Mouse (Mus musculus) embryonic facial prominence, embryonic 13.5 days (tissue): ENCODE data around the gene Mfap4. TPM values are rescaled to one million over a fixed set of nuclear protein-coding genes. Genes with fewer than 3 reads are reported as not detected.

Experiments
- ATAC-seq: fragments of 200-750 bp; cut with Nextera tagmentation; 2 replicates; pipeline ENCODE4 v1.8.0; 2017; ENCODE audit warnings: low read depth; ENCODE audit not compliant: insufficient number of reproducible peaks, insufficient read depth, low FRiP score, low TSS enrichment
- H3K27ac ChIP-seq: fragments of 300-500 bp; sonication (generic); 2 replicates; pipeline ENCODE4 v1.5.1; 2015; ENCODE audit warnings: moderate library complexity, mild to moderate bottlenecking, inconsistent platforms
- H3K27me3 ChIP-seq: fragments of 300-500 bp; sonication (generic); 2 replicates; pipeline ENCODE4 v1.6.1; 2015; ENCODE audit warnings: mild to moderate bottlenecking, inconsistent platforms
- H3K36me3 ChIP-seq: fragments of 300-500 bp; sonication (generic); 2 replicates; pipeline ENCODE4 v1.6.1; 2015; ENCODE audit warnings: mild to moderate bottlenecking, inconsistent platforms
- H3K4me1 ChIP-seq: fragments of 300-500 bp; sonication (generic); 2 replicates; pipeline ENCODE4 v1.6.1; 2015; ENCODE audit warnings: inconsistent platforms
- H3K4me2 ChIP-seq: fragments of 300-500 bp; sonication (generic); 2 replicates; pipeline ENCODE4 v1.6.1; 2015; ENCODE audit warnings: moderate library complexity, mild to moderate bottlenecking, inconsistent platforms
- H3K4me3 ChIP-seq: fragments of 300-500 bp; sonication (generic); 2 replicates; pipeline ENCODE4 v1.5.1; 2015; ENCODE audit warnings: mild to moderate bottlenecking, inconsistent platforms
- H3K9ac ChIP-seq: fragments of 300-500 bp; sonication (generic); 2 replicates; pipeline ENCODE4 v1.6.1; 2015; ENCODE audit warnings: mild to moderate bottlenecking, inconsistent platforms
- H3K9me3 ChIP-seq: fragments of 300-500 bp; sonication (generic); 2 replicates; pipeline ENCODE4 v1.6.1; 2016; ENCODE audit warnings: inconsistent platforms
- WGBS: fragments of 180-500 bp; shearing (Covaris S2); methylation state at CpG from one replicate; pipeline ENCODE4 v1.1.7; 2015; ENCODE audit warnings: mixed read lengths; 5-methylcytosine and 5-hydroxymethylcytosine counted together
- polyA plus RNA-seq: library from polyadenylated mRNA; unstranded; fragments of >200 nt; fragmentation: Nextera tagmentation; extraction: Ambion mirVana; gene quantifications from 2 replicates; pipeline ENCODE4 v1.2.1, GENCODE M21; 2015

Mfap4 gene
- polyA plus RNA-seq, result 262 and 326 TPM in 2 replicates

DNA sequence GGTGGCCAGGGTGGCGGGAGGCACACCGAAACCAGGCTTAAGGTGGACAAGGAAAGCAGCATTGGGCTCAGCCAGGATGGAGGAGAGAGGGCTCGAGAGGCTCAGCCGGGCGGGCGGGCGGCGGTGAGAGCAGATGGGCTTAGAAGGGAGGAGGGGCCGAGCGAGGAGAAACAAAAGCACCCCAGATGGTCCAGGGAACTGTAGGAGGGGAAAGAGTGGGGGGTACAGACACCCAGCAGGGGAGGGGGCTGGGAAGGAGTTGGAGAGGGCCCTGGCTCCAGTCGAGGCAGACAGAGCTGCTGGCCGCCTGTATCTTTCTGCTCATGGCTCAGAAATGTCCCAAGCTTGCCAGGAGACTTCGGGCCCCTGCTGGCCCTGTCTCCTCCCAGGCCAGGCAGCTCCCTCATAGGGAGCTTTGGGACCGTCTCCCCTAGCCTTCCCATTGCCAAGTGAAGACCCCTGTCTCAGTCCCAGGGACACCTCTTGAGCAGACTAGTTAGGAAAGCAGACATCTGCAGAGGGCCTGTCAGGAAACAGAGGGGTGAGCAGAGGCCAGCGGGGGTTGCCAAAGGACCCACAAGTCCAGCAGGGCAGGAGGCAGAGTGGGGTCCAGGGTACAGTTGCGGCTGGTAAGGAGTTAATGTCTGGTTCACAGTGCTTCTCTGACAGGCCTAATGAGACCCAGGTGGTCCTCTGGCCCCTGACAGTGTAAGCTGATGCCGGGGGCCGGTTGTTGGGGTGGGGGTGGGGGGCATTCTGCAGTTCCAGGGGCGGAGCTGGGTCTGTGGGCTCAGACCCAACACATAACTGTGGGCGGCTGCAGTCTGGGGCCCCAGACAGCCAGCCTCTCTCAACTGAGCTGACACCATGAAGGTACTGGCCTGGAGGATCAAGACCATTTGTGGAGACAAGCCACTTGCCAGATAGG is at the start of gene Mfap4:
Mfap4 (plus strand) TSS at position 819 of the 928 bp plus-strand sequence.
- WGBS, result 5% methylated on average over 20 of the region's 20 CpGs
- peaks cover 25% of the 10 kb centered on the region for H3K36me3 ChIP-seq
- no peaks in the 10 kb centered on the region for H3K9me3 ChIP-seq
- peaks cover 85% of the 10 kb centered on the region for H3K4me1 ChIP-seq
- peak; percentile 86 for ATAC-seq
- H3K9ac ChIP-seq, result peak within 1 kb of the TSS; percentile 81
- peak within 1 kb of the TSS; percentile 54 for H3K4me3 ChIP-seq
- no peaks in the 10 kb centered on the region for H3K27me3 ChIP-seq
- H3K27ac ChIP-seq, result peak within 1 kb of the TSS; percentile 100
- H3K4me2 ChIP-seq, result peak within 1 kb of the TSS; percentile 75

DNA sequence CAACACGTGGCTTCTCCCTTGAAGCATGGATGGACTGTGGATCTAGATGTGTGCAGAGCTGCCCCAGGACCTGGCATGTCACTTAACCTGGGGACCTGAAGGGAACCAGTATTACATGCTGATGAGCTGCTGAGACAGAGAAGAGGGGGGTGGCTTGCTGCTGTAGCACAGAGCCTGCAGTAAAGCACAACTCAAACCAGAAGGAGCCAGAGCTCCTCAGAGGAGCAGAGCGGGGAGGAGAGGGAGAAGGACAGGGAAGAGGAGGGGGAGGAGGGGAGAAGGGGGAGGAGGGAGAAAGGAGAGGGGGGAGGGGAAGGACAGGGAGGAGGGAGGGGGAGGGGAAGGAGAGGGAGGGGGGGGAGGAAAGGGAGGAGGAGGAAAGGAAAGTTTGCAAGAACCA is 48.9 kb upstream of the Mfap4 start:
- Histone ChIP-seq H3K4me2 (no peak overlapping the region), H3K4me3 (no peak overlapping the region), H3K9ac (no peak overlapping the region), H3K27ac (peak overlapping the region; percentile 69), H3K27me3 (no peaks in the 10 kb centered on the region), H3K36me3 (no peaks in the 10 kb centered on the region), H3K4me1 (peaks cover 21% of the 10 kb centered on the region), H3K9me3 (no peaks in the 10 kb centered on the region)
- 0 out of 2 replicates have a peak, but pooled peaks have one; percentile 59 for ATAC-seq
- 50% methylated on average over 2 of the region's 2 CpGs for WGBS

DNA sequence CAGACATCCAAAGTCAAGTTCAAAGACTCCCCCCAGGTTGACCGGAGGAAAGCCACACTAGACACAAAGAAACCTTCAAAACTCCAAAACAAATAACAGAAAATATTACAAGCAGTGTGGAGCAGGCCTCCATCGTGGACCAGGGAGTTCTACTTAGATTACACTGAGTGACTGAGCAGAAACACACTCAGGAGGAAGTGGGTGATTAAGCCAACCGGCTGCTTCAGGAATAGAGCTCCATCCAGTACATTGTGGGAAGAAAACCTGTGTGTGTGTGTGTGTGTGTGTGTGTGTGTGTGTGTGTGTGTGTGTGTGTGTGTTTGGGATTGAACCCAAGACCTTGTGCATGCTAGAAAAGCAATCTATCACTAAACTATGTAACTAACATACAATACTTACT is 46.1 kb upstream of the Mfap4 start:
- H3K4me3 ChIP-seq, result no peak overlapping the region
- no peak overlapping the region for H3K27ac ChIP-seq
- 51% methylated on average over 3 of the region's 3 CpGs for WGBS
- H3K9me3 ChIP-seq, result peaks cover 4% of the 10 kb centered on the region; the same call in 1 of the 2 replicates
- peaks cover 21% of the 10 kb centered on the region for H3K4me1 ChIP-seq
- H3K27me3 ChIP-seq, result no peaks in the 10 kb centered on the region
- ATAC-seq, result no peak
- no peak overlapping the region for H3K4me2 ChIP-seq
- H3K36me3 ChIP-seq, result no peaks in the 10 kb centered on the region
- no peak overlapping the region for H3K9ac ChIP-seq

DNA sequence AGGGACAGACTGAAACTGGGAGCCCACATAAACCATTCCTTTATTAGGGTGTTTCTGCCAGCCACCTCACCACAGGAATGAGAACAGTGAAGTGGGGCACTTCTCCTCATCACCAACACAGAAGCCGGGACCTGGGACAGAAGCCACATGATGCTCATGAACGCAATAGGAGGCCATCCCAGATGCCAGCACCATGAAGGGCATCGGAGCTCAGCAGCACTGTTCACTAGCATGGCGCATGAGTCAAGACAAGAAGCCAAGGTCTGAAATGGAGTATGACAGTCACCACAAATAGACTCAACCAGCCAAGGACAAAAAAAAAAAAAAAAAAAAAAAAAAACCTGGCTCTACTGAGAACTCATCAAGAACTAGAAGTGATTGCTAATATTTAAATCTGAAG is 44.8 kb upstream of the Mfap4 start:
- no peak for ATAC-seq
- WGBS, result 95% methylated on average over 4 of the region's 4 CpGs
- no peaks in the 10 kb centered on the region for H3K36me3 ChIP-seq

DNA sequence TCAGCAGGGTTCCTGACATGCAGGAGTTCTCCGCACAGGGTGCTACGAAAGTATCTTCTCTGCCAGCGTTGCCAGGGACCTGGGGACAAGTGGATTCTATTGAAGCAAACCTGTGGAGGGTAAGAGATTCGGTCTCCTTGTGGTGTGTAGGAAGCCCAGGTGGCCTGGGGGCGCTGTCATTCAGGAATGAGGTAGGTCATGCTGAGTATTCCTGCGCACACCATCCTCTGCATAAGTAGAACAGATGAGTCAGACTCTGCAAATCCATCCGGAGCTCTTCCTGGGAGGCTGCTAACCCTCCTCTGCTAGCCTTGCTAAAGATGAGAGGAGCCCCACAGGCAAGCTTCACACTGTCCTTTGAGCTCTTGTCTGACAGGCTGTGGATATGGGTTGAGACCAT is 43.6 kb upstream of the Mfap4 start:
- H3K4me3 ChIP-seq, result no peak overlapping the region
- peaks cover 4% of the 10 kb centered on the region; the same call in 1 of the 2 replicates for H3K9me3 ChIP-seq
- no peak overlapping the region for H3K9ac ChIP-seq
- no peak overlapping the region for H3K4me2 ChIP-seq
- no peaks in the 10 kb centered on the region for H3K27me3 ChIP-seq
- no peak overlapping the region for H3K27ac ChIP-seq
- WGBS, result 75% methylated on average over 7 of the region's 7 CpGs
- peaks cover 9% of the 10 kb centered on the region; the same call in 1 of the 2 replicates for H3K4me1 ChIP-seq
- no peak for ATAC-seq
- no peaks in the 10 kb centered on the region for H3K36me3 ChIP-seq

More for the DNA sequence above, 44.8 kb upstream of the Mfap4 start:
- no peak overlapping the region for H3K27ac ChIP-seq
- H3K4me1 ChIP-seq, result peaks cover 18% of the 10 kb centered on the region
- H3K9ac ChIP-seq, result no peak overlapping the region
- H3K9me3 ChIP-seq, result peaks cover 4% of the 10 kb centered on the region; the same call in 1 of the 2 replicates
- H3K4me2 ChIP-seq, result no peak overlapping the region
- H3K4me3 ChIP-seq, result no peak overlapping the region
- no peaks in the 10 kb centered on the region for H3K27me3 ChIP-seq

DNA sequence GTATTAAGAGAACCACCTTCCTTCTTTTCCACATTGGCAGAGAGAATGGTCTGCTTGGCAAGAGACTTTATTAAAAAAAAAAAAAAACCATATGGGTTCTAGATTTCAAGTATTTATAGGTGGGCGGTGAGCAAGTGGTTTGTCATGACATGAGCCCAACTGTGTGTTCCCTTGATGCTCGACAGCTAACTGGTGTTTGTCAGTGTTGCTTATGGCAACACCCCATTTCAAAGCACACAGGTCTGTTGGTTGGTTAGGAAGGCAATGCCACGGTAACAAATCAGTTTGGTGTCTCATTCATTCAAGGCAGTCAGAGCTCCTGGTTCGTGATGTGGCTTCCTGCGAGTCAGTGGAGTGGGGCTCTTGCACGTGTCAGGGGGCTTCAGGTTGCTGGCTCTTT is 41.4 kb upstream of the Mfap4 start:
- Histone ChIP-seq H3K27ac (no peak overlapping the region), H3K4me1 (peaks cover 21% of the 10 kb centered on the region), H3K4me2 (no peak overlapping the region), H3K4me3 (no peak overlapping the region), H3K36me3 (no peaks in the 10 kb centered on the region), H3K9me3 (peaks cover 4% of the 10 kb centered on the region; the same call in 1 of the 2 replicates), H3K27me3 (no peaks in the 10 kb centered on the region), H3K9ac (no peak overlapping the region)
- ATAC-seq, result no peak
- WGBS, result 85% methylated on average over 6 of the region's 6 CpGs

DNA sequence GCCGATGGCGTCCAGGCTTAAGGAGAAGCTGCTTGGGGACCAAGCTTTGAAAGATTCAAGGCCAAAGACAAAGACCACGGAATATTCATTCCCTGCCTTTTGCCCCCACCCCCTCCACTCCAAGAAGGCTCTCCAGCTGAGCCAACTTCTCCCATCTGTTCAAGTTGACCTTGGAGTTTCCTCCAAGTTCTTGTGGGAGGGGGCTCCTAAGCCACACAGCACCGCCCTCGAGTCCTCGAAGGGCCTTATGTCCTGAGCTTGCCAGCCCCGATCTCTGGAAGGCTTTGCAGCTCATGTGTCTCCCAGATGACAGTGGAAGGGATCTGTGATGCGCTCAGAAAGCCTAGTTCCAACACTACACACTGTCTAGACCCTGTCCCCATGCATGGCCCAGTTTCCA is 37.9 kb upstream of the Mfap4 start:
- no peak for ATAC-seq

DNA sequence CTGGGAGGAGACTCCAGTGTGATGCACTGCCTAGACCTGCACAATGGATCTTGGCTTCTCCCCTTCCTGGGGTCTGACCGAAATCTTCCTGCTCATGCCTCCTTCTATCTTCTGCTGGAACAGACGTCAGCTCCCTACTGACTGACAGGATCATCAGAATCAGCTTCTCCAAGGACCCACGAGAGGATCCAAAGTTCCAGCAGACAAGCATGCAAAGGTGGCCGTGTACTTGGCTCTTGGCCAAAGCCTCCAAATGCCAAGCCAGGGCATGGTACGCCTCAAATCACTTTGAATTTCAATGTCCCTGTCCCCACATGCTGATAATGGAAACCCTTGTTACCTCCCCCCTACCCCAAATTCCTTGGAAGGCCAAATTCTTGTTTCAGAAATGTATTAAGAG is 37.2 kb upstream of the Mfap4 start:
- Histone ChIP-seq H3K27me3 (no peaks in the 10 kb centered on the region), H3K4me2 (no peak overlapping the region), H3K9ac (no peak overlapping the region), H3K36me3 (no peaks in the 10 kb centered on the region), H3K9me3 (peaks cover 4% of the 10 kb centered on the region; the same call in 1 of the 2 replicates), H3K4me3 (no peak overlapping the region), H3K27ac (peak overlapping the region; percentile 83), H3K4me1 (peaks cover 43% of the 10 kb centered on the region)
- ATAC-seq, result no peak
- 54% methylated on average over 5 of the region's 5 CpGs for WGBS

More for the DNA sequence above, 37.9 kb upstream of the Mfap4 start:
- H3K27me3 ChIP-seq, result no peaks in the 10 kb centered on the region
- no peak overlapping the region for H3K4me2 ChIP-seq
- no peak overlapping the region for H3K27ac ChIP-seq
- no peak overlapping the region for H3K9ac ChIP-seq
- WGBS, result 79% methylated on average over 8 of the region's 8 CpGs
- peaks cover 4% of the 10 kb centered on the region; the same call in 1 of the 2 replicates for H3K9me3 ChIP-seq
- peaks cover 38% of the 10 kb centered on the region for H3K4me1 ChIP-seq
- no peaks in the 10 kb centered on the region for H3K36me3 ChIP-seq
- no peak overlapping the region for H3K4me3 ChIP-seq

DNA sequence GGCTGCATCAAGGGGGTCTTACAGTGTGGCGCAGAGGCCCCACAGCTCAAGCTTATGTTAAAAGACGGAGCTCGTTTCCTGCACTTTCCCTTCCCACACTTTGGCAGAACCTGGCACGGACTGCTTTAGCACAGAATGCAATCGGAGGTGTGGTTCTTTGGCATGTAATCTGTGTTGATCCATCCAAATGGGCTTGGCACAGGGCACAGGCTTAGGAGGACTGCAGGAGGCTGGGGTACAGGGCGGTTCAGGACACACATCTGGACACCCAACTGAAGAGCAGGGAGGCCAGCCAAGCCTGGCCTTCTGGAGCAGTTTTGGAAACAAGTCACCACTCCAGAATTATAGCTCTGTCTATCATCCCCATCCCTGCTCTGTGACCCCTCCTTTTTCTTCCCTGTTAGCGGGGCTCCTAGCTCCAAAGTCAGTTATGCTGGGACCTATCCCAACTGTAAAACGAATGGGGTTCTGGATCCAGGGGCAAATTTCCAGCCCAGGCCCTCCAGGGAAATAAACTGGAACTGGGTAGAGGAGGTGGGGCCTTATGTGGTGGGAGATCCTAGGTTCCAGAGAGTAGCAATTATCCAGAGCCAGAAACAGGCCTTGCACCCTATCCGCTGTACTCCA is 36.5 kb upstream of the Mfap4 start:
- WGBS, result 48% methylated on average over 9 of the region's 9 CpGs
- H3K27ac ChIP-seq, result peak overlapping the region; percentile 83
- peak; percentile 32; the same call in 1 of the 2 replicates for ATAC-seq
- no peak overlapping the region for H3K4me2 ChIP-seq
- H3K4me3 ChIP-seq, result no peak overlapping the region
- peaks cover 50% of the 10 kb centered on the region for H3K4me1 ChIP-seq
- H3K36me3 ChIP-seq, result no peaks in the 10 kb centered on the region
- H3K9me3 ChIP-seq, result no peaks in the 10 kb centered on the region
- H3K27me3 ChIP-seq, result no peaks in the 10 kb centered on the region
- H3K9ac ChIP-seq, result peak overlapping the region; percentile 32; the same call in 1 of the 2 replicates

DNA sequence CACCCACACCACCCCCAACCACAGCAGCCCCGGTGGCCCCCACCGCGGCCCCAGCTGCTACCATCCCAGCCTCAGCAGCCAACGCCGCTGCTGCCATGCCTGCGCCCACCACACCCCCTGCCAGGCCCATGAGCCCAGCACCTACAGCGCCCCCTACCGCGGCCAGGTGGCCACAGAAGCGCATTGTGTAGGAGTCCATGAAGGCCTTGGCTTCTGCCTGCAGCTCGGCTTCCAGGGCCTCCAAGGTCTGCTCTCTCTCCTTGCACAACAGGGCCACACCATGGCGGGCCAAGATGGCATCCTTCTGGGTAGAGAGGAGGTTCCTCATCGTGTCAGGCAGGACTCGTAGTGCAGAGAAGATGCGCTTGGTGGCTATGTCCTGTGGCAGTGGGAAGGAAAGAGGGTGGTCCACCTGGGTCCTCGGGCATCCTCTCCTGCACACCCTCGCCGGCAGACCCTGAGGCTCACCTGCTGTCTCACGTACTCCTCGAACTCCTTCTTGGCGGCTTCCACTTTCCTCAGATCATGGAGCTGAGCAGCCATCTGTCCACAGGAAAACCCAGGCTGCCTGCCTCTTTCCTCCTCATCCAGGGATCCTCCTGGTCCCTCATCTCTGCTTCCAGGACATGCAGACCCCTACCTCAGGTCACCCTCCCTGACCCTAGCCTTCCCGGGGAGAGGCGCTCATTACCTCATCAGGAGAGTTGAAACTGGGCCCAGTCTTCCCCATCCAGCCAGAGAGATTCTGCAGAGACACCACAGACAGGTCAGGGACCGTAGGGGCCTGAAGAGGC is 35.5 kb upstream of the Mfap4 start:
- no peaks in the 10 kb centered on the region for H3K9me3 ChIP-seq
- no peak overlapping the region for H3K4me3 ChIP-seq
- no peaks in the 10 kb centered on the region for H3K27me3 ChIP-seq
- H3K9ac ChIP-seq, result peak overlapping the region; percentile 32; the same call in 1 of the 2 replicates
- H3K36me3 ChIP-seq, result no peaks in the 10 kb centered on the region
- WGBS, result 75% methylated on average over 24 of the region's 24 CpGs
- peaks cover 55% of the 10 kb centered on the region for H3K4me1 ChIP-seq
- ATAC-seq, result no peak
- H3K4me2 ChIP-seq, result no peak overlapping the region
- peak overlapping the region; percentile 83 for H3K27ac ChIP-seq

DNA sequence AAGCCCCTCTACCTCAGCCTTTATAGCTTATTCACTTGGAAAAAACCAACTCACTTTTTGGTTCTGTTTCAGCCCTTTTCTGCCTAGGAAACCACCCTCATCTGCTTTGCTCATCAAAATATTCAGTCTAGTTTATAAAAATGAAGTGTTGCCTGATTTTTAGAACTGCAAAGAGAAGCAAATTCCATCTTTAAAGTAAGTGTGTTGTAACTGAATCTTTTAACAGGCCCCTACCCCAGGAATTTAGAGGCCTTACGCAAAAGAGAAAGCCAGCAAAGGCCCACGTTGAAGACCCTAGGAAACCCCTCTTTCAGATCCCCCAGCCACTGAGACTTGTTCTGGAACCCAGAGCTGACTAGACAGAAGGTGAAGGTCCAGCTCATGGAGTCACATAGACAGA is 21.2 kb upstream of the Mfap4 start:
- Histone ChIP-seq H3K9me3 (no peaks in the 10 kb centered on the region), H3K27me3 (no peaks in the 10 kb centered on the region), H3K4me3 (no peak overlapping the region), H3K36me3 (no peaks in the 10 kb centered on the region), H3K4me2 (no peak overlapping the region), H3K4me1 (peaks cover 4% of the 10 kb centered on the region; the same call in 1 of the 2 replicates), H3K9ac (no peak overlapping the region), H3K27ac (no peak overlapping the region)
- no peak for ATAC-seq
- 46% methylated on average over 2 of the region's 2 CpGs for WGBS
